Mouse (Mus musculus) cerebellum, adult 18-20 months (tissue): ENCODE results near the gene Myct1.
A peak's percentile ranks its signal among the peaks of the same experiment; 100 is the strongest.

Experiments
- DNase-seq, 2 experiments: peaks; one replicate each; pipeline ENCODE4 v3.0.0; 2021

Gene Myct1

DNA sequence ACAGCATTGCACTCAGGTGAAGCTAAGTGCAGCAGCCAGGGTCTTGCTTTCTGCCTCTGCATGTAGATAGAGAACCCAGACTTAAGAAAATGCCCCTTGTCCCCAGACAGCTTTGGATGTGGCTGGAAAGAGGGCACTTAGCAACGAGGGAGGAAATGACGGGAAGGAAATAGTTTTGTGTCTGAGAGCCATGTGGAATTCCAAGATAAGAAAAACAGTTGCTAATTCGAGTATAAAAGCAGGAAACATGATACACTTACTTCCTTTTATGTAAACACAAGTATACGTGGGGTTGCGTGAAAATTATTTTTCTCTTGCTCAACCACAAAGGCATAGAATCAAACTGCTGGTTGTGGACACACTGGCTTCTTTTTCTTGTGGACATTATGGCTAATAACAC is at the start of gene Myct1:
Gene Myct1 (plus strand): TSS at position 312 of the 400 bp plus-strand sequence.
- no peak for DNase-seq

DNA sequence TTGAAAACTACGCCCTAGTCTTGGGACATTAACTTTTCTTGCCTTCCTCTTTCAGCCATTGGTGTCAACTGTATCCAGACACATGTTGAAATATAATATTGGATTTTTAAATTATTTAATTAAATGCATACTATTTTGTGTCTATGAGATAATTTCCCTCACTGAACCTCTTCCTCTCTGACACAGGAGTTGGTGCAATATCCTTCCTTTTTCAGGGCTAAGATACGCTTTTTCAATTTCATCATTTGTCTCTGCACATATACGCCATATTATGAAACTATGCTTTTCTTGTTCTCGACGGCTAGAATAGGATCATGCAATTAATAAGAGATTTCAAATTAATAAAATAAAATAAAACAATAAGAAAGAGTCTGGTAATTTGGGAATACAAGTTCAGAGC is 47.1 kb upstream of the Myct1 start:
- no peak for DNase-seq

DNA sequence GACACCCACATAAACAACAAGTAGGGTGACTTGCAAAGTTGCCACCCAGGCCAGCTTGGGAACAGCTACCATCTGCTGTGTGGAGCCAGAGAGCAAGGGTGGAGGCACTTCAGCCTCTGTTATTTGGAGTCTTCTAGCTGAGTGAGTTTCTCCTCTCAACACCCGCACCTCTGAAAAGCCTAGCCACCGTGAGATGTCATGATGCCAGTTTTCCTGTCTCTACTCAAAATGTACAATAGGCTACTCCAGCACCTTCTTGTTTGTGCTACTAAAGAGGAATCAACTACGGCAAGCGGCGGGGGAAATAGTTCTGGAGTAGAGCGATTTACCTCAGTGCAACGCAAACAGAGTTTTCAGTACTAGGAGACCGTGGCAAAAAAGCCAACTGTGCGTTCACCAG is 45.8 kb upstream of the Myct1 start:
- peak; percentile 56 to 66 for DNase-seq

DNA sequence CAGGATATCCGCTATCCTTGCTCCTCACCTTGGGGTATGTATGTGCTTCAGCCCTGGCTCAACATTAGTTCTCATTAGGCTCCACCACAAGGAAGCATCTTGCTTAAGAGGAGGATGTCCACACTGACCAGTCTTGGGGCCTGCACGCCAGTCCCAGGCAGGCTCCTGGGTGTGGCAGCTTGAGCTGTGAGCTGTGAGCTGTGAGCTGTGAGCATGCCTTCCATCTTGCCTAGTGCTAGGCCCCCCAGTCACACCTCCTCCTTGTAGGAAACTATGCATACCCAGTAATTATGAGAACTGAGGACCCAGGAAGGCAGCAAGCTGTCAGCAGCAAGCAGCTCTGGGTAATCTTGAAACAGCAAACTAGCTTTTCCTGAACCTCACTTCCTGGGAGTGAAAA is 44.9 kb upstream of the Myct1 start:
- peak; percentile 49 to 61 for DNase-seq

DNA sequence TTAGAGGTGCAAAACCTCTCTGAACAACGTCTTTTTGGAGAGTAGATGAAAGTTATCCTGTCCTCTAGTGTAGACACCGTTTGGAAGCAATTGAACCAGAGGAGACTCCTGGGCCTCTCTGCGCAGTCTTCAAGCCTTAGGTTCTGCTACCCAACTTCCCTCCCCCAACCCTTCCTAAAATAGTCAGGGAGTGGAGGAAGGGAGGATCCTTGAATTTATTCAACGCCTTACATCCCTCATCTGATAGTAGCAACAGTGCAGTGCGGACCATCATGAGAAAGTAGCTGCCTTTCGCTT is 43.8 kb upstream of the Myct1 start:
- DNase-seq, result no peak

DNA sequence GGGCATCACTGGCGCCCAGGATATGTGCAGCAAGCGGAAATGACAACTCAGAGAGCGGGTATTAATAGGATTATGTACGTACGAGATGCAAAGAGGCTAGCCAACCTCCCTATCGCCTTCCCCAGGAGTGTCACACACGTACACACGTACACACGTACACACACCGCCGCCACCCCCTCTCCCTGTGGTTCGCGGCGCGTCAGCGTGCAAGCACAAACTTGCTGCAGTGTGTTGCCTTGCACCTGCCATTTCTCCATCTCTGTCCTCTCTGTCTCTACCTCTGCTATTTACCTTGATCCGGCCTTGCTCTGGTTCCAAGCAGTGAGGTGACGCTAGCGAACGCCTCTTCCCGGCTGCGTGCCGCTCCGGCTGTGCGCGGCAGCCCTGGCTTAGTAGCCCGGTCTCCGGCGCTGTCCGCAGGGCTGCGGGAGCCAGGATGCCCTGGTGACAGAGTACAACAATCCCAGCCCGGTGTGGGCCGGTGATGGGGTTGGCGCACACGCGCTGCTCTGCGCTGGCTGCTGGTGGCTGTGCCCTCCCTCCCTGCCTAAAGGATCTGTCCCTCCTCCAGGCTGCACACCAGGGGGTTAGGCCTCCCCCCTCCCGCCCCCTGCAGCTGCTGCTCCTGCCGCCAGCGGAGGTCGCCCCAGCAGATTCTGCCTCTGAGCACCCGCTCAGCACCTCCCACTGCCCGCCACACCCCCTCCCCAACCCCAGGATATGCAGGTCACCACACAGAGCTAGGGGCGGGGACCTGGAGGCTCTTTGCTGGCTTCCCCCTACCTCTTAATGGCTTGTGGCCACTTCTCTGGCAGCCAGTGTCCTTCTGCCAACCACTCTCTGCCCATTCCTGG is 43.2 kb upstream of the Myct1 start:
- DNase-seq, result peak; percentile 85 to 86

DNA sequence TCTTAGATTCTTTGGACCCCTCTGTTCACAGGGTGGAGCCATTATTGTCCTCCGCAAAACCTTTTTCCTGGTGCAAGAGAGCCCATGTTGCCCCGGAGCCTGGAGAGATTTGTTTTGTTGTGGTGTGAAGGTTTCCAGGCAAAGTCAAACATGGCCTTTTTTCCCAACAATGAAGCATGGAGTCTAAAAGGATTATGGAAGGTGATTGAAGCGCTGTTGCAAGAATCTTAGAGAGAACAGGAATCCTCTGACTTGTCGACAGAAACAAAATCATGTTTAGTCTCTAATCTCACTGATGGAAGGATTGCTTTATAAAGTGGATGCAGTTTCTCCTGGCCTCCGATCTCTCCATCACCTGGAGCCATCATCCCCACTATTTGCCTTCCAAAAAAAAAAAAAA is 42.2 kb upstream of the Myct1 start, which contains the start of gene Syne1:
Gene Syne1 (minus strand): TSS at position 101 of the 400 bp plus-strand sequence.
- DNase-seq, result no peak

DNA sequence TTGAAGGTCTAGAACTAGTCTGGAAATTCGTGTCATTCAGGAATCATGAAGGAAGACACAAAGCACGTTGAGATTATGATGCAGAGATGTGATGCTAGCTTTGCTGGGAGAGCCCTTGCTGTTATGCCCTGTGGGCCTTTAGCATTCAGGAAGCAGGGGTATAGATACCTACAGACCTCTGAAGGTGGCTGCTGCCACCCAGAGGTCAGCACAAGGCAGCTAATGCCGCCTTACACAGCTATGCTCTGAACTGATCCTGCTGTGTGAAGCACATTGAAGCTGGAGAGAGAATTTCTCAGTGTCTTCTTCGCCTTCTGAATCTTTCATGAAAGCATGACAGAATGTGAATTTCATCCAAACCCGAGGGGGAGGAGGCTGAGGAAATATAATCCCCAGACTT is 38.6 kb upstream of the Myct1 start:
- DNase-seq, result peak; percentile 73

DNA sequence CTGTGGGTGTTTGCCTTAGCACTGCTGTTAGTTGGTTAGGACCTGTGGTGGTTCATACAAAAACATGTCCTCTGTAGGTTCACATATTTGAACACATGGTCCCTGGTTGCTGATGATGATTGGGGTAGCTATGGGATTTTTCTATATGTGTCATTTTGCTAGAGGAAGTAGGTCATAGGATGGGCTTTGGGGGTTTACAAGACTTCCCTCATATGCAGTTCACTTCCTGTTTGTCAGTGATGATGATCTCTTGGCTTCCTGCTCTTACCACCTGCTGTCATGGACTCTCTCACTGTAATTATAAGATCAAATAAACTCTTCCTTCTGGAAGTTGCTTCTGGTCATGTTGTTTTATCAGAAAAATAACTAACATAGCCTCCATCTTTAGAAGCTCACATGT is 34.8 kb upstream of the Myct1 start:
- DNase-seq, result no peak

DNA sequence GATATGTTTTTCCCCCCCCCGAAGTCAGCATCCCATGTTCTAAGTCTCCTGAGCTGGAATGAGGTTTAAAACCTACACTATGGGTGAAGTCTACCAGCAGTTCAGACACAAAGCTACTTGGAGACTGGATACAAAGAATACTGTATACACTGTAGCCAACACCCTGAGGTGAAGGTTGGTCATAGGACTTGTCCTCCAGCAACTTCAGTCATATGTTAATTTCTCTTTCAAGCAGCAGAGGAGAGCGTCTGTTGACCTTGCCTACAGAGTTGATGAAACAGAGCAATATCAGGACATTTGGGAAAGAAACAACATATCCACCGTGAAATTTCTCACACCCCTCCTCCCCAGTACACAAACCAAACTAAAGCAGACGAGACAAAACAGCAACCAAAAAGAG is 33.0 kb upstream of the Myct1 start:
- no peak for DNase-seq

DNA sequence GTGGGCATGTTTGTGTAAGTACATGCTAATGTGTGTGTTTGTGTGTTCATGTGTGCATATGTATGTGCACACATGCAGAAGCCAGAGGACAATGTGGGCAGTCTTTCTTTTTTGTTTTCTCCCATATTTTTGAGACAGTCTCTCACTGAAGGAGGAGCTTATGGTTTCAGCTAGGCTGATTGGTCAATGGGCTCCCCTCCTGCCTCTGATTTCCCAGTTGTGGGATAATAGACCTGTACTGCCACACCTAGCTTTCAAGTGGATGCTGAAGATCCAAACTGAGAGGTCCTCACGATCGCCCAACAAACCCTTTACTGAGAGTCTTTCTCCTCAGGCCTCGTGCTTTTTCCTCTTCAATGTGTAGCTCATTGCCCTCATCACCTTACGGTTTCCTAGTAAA is 31.9 kb upstream of the Myct1 start:
- DNase-seq, result no peak

DNA sequence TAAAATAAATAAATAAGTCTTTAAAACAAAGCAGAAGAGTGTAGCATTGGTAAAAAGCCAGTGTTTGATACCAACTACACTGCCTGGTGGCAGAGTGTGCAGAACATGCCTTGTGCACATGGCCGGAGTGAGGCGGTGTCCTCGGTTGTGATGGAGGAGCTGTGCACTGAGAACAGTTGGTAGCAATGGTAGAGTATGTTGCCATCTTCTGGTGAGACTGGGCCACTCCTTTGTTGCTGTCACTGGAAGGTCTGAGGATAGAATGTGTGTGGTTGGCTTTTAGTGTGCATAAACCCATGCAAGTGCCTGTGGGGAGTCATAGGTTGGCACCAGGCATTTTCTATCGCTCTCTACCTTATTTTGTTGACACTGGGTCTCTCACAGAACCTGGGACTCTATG is 24.6 kb upstream of the Myct1 start:
- DNase-seq, result peak; percentile 30 to 43

DNA sequence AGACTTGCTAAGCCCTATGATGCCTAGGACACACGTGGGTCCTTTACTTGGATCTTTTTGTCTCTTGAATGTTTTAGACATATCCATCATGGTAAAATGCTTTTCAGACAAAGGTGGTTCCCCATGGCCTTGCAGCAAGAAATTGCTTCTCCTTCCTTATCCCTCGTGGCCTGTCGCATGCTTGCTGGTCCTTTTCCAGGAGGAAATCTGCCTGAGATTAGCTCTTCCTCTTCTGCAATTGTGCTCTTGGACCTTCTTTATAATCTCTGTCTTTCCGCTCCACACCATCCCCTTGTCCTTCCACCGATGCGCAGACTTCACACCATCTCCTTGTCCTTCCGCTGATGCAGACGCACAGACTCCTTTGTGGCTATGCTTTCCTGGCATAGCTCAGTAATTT is 23.5 kb upstream of the Myct1 start:
- DNase-seq, result no peak

DNA sequence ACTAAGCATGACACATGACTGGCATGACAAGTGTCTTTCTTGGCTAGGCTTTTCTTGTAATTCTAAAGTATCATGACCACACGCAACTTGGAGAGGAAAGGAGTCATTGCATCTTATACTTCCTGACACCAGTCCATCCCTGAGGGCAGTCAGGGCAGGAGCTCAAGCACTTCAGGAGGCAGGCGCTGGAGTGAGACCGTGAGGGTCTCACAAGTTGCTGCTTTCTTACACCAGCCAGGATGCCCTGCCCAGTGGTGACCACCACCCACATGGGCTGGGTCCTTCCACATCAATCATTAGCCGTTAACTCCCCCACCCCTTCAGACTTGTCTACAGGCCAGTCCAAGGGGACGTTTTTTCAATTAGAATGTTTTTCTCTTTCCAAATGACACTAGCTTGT is 22.2 kb upstream of the Myct1 start:
- no peak for DNase-seq

DNA sequence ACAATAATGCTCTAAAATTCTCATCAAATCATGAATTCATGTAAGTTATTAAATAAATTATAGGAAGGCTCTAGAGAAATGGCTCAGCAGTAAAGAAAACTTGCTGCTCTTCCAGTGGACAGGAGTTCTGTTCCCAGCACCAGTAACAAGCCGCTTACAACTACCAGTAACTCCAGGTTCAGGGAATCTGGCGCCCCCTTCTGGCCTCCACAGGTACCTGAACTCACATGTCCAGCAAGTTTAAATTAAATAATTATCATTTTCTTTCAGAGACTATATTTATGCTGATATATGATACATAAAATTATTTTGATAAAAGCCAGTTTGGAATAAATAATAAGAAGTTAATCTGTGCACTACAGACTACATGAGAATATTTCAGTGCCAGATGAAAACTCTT is 20.2 kb upstream of the Myct1 start:
- no peak for DNase-seq

DNA sequence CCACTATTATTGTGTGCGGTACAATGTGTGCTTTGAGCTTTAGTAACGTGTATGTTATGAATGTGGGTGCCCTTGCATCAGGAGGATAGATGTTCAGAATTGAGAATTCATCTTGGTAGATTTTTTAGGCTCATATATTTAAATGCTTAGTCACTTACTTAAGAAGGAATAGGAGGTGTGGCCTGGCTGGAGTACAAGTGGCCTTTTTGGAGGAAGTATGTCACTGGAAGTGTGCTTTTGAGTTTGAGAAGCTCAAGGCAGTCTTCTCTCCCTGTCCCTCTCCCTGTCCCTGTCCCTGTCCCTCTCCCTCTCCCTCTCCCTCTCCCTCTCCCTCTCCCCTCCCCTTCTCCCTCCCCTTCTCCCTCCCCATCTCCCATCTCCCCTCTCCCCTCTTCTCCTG is 2.5 kb upstream of the Myct1 start:
- no peak for DNase-seq

DNA sequence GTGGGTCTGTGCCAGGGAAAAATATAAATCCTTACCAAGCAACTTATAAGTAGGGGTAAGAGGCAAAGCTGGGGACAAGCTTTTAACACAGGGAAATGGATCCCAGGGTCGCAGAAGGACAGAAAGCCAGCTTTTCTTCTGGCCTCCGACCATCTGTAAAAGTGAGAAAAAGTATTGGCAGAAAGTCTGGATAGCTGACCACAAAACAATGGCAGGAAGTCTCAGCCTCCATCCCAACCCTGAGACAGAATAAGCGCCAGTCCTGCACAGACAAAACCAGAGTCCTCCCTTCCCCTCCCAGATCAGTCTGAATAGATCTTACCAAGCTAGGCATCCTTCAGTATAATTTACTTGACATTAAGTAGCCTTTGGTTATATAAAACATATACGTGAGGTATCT is 1.6 kb upstream of the Myct1 start:
- no peak for DNase-seq

DNA sequence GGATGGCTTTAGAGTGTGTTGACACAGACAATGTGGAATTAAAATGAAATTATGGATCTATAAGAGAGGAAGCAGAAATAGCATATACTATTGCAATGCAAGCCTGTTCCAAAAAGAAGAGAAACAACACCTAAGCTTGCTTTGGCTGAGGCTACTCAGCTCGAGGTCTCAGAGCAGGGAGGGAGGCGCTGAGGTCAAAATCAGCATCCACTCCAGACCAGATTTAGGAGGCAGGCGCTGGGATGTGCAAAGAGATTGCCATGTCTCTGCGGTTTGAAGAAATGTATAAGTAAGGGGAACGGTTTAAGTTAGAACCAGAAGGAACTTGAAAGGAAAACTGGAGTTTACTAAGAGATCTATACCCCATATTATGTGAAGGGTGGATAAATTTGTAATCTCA is 882 bp downstream of the Myct1 start:
- no peak for DNase-seq

DNA sequence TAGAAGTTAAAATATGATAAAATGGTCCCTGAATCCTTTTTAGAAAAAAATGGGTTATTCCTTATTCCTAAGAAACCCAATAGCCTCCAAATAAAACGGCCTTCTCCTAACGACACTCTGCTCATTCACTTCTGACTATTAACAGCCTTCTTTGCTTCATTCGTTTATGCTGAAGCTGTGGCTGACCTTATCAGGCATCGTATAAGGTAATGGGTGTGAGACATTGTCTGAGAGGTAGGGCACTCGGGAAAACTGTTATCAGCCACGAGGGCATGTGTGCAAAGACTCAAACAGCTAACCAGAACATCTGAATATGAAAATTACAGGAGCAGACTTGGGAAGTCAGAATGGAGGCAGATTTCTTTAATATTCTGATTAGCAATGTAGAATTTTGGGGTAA is 3.0 kb downstream of the Myct1 start:
- DNase-seq, result no peak

DNA sequence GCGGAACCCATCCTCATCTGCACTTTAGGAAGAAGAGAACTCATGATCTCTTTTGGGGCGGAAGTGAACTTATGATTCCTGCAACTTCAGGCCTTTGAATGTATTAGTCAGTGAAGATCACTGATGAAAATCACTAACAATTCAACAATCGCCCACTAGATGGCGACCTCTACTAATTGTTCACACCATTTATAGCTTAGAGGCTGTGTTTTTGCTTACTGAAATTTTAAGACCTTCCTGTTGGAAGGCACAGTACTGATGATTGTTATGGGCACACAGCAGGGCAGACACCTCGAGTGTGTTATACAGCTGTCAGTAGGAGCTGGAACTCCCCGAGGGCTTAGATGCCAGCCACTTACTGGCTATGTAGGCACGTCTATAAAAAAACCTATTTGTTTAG is 6.5 kb downstream of the Myct1 start:
- DNase-seq, result peak; percentile 66 to 78

DNA sequence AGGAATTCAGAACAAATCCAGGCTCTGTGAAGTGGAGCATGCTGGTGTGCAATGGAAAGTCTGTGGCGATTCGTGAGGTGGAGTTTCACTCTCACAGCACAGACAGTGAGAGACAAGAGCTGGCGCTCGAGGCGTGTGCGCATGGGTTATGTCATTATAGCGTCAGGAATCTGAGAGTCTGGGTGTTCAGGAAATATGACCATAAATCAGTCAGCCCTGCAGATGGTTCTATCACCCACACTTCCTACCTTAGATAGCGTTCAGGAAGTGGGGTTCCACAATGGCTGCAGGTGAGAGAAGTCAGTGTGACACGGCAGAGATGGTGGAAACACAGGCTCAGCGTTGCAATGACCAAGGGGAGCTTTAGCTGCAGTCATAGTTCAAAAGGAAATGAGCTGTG is 9.9 kb downstream of the Myct1 start:
- DNase-seq, result no peak

DNA sequence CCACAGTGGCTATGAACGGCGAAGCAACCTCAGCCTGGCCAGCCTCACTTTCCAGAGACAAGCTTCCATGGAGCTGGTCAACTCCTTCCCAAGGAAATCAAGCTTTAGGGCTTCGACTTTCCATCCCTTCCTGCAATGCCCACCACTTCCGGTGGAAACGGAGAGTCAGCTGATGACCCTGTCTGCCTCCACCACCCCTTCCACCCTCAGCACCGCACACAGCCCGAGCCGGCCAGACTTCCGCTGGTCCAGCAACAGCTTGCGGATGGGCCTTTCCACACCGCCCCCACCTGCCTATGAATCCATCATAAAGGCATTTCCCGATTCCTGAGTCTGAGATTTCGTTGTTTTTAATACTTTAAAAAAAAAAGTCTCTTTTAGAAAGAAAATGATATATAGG is 10.8 kb downstream of the Myct1 start:
- no peak for DNase-seq

DNA sequence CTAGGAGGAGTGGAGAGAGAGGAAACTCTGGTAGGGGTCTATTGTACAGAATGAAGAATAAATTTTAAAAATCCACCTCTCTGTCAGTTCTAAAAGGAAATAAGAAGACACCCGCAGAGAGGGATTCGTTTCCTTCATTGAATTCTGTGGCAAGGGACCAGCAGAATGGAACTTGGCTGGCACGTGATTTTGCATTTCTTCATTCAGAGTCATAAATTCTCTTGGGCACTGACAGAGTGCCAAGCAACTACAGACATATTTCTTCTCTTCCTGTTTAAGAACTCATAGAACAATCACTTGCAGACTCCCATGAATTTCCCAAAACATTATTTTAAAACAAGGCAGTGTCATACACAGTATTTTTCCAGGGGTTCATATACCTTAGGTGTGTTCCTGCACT is 15.3 kb downstream of the Myct1 start:
- no peak for DNase-seq

DNA sequence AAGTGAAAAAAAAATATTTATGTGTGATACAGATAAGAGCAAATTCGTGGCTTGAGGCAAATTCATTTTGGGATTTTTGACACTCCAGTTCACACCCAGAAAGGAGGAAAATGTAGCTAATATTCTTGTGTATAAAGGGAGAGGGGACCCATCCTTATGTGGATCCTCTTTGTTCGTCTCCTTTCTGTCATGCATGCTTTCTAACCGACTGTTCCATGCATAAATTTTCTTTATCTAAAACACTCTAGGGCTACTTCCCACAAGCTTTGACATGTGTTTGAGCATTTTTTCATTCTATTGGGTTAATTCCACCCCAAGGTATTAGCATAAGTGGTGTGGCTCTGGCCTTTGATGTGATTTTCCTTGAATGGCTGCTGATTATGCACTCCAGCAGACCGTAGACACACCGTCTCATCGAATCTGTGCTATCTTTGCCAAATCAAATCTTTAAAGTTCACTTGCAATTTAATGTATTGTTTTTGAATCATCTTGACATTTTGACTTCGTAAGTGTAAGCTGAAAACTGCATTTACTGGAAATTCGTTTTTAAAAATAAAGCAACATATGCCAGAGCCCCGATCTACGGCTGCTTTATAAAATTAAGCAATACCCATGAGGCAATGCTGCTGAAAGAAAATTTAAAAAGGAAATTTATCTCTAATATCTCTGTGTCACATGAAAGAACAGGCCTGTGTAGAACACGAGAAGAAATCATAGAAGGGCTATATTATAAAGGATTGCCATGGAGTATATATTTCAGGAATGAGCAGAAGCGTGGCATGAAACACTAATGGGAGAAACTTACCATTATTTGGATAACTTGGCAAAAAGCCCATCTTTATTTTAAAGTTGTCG is 21.8 kb downstream of the Myct1 start:
- no peak for DNase-seq
